Mouse (Mus musculus) leukemia stem cell, adult 10-12 weeks (primary cell): ENCODE measurements around the gene Alkbh5. TPM values are rescaled to one million over a fixed set of nuclear protein-coding genes. Genes with fewer than 3 reads are reported as not detected.

Experiments
- polyA plus RNA-seq: library from polyadenylated mRNA; stranded (reverse); fragments of >175 nt; gene quantifications from 2 replicates; pipeline ENCODE4 v1.2.3, GENCODE M21; 2012; ENCODE audit warnings: low replicate concordance

Gene Alkbh5
- polyA plus RNA-seq, result 35.7 and 41.5 TPM in 2 replicates

DNA sequence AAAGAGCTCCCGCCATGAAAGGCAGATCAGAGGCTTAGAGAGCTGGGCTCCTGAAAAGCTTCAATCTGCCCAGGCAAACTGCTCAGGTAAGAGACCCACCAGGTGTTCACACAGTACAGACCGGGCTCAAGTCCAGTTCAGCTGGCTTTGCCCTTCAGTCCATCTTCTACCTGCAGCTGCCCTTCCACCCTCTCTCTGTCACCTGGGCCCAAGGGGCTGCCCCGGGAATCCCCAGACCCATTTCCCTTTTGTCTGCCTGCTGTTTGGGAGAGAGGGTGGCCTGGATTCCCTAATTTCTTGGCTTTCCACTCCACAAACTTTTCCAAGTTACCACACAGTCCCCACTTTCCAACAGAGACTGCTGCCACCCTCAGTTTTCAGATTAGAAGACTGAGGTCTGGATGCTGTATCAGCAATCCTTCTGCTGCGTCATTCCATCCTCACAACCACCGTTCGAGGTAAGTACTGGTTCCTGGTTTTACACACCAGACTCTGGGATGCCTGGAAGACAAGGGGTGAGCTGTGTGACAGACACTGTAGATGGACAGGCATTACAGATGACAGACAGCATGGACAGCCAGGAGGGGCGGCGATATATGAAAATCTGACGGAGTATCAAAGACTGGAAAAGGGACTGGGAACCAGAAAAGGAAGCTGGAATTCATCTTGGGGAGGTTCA is at the start of gene Alkbh5:
TSS of gene Alkbh5 (plus strand) at position 202 of the 679 bp plus-strand sequence.

Other genes starting within 250 kb of the Alkbh5 start
- 6.5 and 25.6 TPM in 2 replicates for gene Tom1l2, start 183.5 kb upstream of the Alkbh5 start, polyA plus RNA-seq
- 0.18 TPM in 2 replicates for gene Drc3, start 183.1 kb upstream of the Alkbh5 start, polyA plus RNA-seq
- gene Gid4, start 119.2 kb upstream of the Alkbh5 start, polyA plus RNA-seq, result 16.7 and 19.6 TPM in 2 replicates
- gene Atpaf2, start 117.9 kb upstream of the Alkbh5 start, polyA plus RNA-seq, result 35.1 and 68.8 TPM in 2 replicates
- 36.8 and 97.5 TPM in 2 replicates for gene Drg2, start 81.8 kb upstream of the Alkbh5 start, polyA plus RNA-seq
- 0.03 and 0.11 TPM in 2 replicates for gene Myo15, start 67.0 kb upstream of the Alkbh5 start, polyA plus RNA-seq
- 16.4 and 40.4 TPM in 2 replicates for gene Llgl1, start 163.3 kb downstream of the Alkbh5 start, polyA plus RNA-seq
- gene Flii, start 190.9 kb downstream of the Alkbh5 start, polyA plus RNA-seq, result 16.2 and 120 TPM in 2 replicates
- 22.5 and 39.5 TPM in 2 replicates for gene Mief2, start 192.0 kb downstream of the Alkbh5 start, polyA plus RNA-seq
- gene Top3a, start 241.0 kb downstream of the Alkbh5 start, polyA plus RNA-seq, result 1.7 and 6.6 TPM in 2 replicates
- gene Smcr8, start 241.1 kb downstream of the Alkbh5 start, polyA plus RNA-seq, result 0.97 and 3.1 TPM in 2 replicates